Mouse (Mus musculus) MEL (cell line): ENCODE data around the gene Chst15. TPM values are rescaled to one million over a fixed set of nuclear protein-coding genes. Genes with fewer than 3 reads are reported as not detected.

Experiments
- DNase-seq: peaks from one replicate; pipeline ENCODE4 v3.0.0; 2011; ENCODE audit warnings: low read depth, low spot score
- H3K27ac ChIP-seq: 2 replicates; pipeline ENCODE4 v1.5.1; 2012; ENCODE audit warnings: low read depth, mild to moderate bottlenecking, control low read depth, low read length, moderate library complexity; ENCODE audit not compliant: control insufficient read depth
- H3K27me3 ChIP-seq, 2 experiments: fragments of 150-350 bp in 1 of 2; sonication (generic) in 1 of 2; 2 replicates each; pipeline ENCODE4 v1.6.1; 2012; ENCODE audit warnings: low read length in 2 of 2, mild to moderate bottlenecking in 2 of 2, improper control_type of control experiment in 1 of 2, moderate library complexity in 1 of 2; ENCODE audit not compliant: insufficient read depth in 2 of 2, control insufficient read depth in 1 of 2
- H3K36me3 ChIP-seq, 2 experiments: 2 replicates each; pipeline ENCODE4 v1.6.1; 2012 to 2014; ENCODE audit warnings: low read length in 2 of 2, improper control_type of control experiment in 1 of 2, inconsistent platforms in 1 of 2, mild to moderate bottlenecking in 1 of 2; ENCODE audit not compliant: insufficient read depth in 2 of 2, control insufficient read depth in 1 of 2
- H3K4me1 ChIP-seq, 2 experiments: fragments of 150-350 bp in 1 of 2; sonication (generic) in 1 of 2; 2 replicates each; pipeline ENCODE4 v1.6.1; 2012; ENCODE audit warnings: low read length in 2 of 2, improper control_type of control experiment in 1 of 2, mild to moderate bottlenecking in 1 of 2; ENCODE audit not compliant: insufficient read depth in 2 of 2, control insufficient read depth in 1 of 2
- H3K4me3 ChIP-seq, 2 experiments: fragments of 150-350 bp in 1 of 2; sonication (generic) in 1 of 2; 2 replicates each; pipeline ENCODE4 v1.5.1; 2012; ENCODE audit warnings: low read depth in 2 of 2, low read length in 2 of 2, mild to moderate bottlenecking in 2 of 2, moderate library complexity in 2 of 2, control low read depth in 1 of 2, improper control_type of control experiment in 1 of 2; ENCODE audit not compliant: control insufficient read depth in 1 of 2, insufficient read depth in 1 of 2
- H3K79me2 ChIP-seq: 2 replicates; pipeline ENCODE4 v1.6.1; 2012; ENCODE audit warnings: mild to moderate bottlenecking, low read length, moderate library complexity; ENCODE audit not compliant: control insufficient read depth, poor library complexity, insufficient read depth
- H3K9ac ChIP-seq: 2 replicates; pipeline ENCODE4 v1.6.1; 2012; ENCODE audit warnings: low read depth, mild to moderate bottlenecking, control low read depth, low read length, moderate library complexity; ENCODE audit not compliant: control insufficient read depth, poor library complexity, severe bottlenecking
- H3K9me3 ChIP-seq: fragments of 150-350 bp; sonication (generic); replicated peaks from 2 replicates; pipeline ENCODE4 v1.6.1; 2012; ENCODE audit warnings: mild to moderate bottlenecking, low read length, improper control_type of control experiment, moderate library complexity; ENCODE audit not compliant: insufficient read depth
- E2F4 ChIP-seq: IDR thresholded peaks from 2 replicates; pipeline ENCODE4 v1.6.1; 2011; ENCODE audit warnings: low read depth, low read length, improper control_type of control experiment, borderline replicate concordance
- ELF1 ChIP-seq: IDR thresholded peaks from 2 replicates; pipeline ENCODE4 v1.6.1; 2014; ENCODE audit warnings: low read depth, mild to moderate bottlenecking, inconsistent platforms, low read length, improper control_type of control experiment, moderate library complexity
- GATA1 ChIP-seq: IDR thresholded peaks from 2 replicates; pipeline ENCODE4 v1.6.1; 2011; ENCODE audit warnings: low read depth, low read length, improper control_type of control experiment
- HCFC1 ChIP-seq: IDR thresholded peaks from 2 replicates; pipeline ENCODE4 v1.6.1; 2012; ENCODE audit warnings: low read depth, mild to moderate bottlenecking, inconsistent platforms, low read length, improper control_type of control experiment, moderate library complexity
- MAX ChIP-seq: IDR thresholded peaks from 2 replicates; pipeline ENCODE4 v1.6.1; 2011; ENCODE audit warnings: low read length, improper control_type of control experiment
- MAZ ChIP-seq: IDR thresholded peaks from 2 replicates; pipeline ENCODE4 v1.6.1; 2012; ENCODE audit warnings: low read depth, mild to moderate bottlenecking, inconsistent platforms, low read length, improper control_type of control experiment
- MEF2A ChIP-seq: IDR thresholded peaks from 2 replicates; pipeline ENCODE4 v1.6.1; 2014; ENCODE audit warnings: low read depth, mild to moderate bottlenecking, inconsistent platforms, low read length, improper control_type of control experiment; ENCODE audit not compliant: poor library complexity, insufficient replicate concordance, severe bottlenecking; ENCODE audit errors: extremely low read depth
- MXI1 ChIP-seq: IDR thresholded peaks from 2 replicates; pipeline ENCODE4 v1.6.1; 2011; ENCODE audit warnings: mild to moderate bottlenecking, low read depth, low read length, improper control_type of control experiment
- MYB ChIP-seq: IDR thresholded peaks from 2 replicates; pipeline ENCODE4 v1.6.1; 2011; ENCODE audit warnings: mild to moderate bottlenecking, low read depth, low read length, improper control_type of control experiment
- NELFE ChIP-seq: IDR thresholded peaks from 2 replicates; pipeline ENCODE4 v1.6.1; 2011; ENCODE audit warnings: low read depth, low read length, improper control_type of control experiment
- NRF1 ChIP-seq: IDR thresholded peaks from 2 replicates; pipeline ENCODE4 v1.6.1; 2014; ENCODE audit warnings: low read depth, mild to moderate bottlenecking, inconsistent platforms, low read length, improper control_type of control experiment, moderate library complexity; ENCODE audit not compliant: poor library complexity, insufficient read depth, severe bottlenecking
- POLR2A ChIP-seq, 2 experiments: IDR thresholded peaks; 2 replicates each; pipeline ENCODE4 v1.6.1; 2011 to 2012; ENCODE audit warnings: low read length in 2 of 2, mild to moderate bottlenecking in 2 of 2, control low read depth in 1 of 2, improper control_type of control experiment in 1 of 2, low read depth in 1 of 2, moderate library complexity in 1 of 2; ENCODE audit not compliant: control insufficient read depth in 1 of 2, insufficient read depth in 1 of 2, poor library complexity in 1 of 2
- POLR2AphosphoS2 ChIP-seq: IDR thresholded peaks from 2 replicates; pipeline ENCODE4 v1.6.1; 2011; ENCODE audit warnings: low read length, improper control_type of control experiment
- POLR2AphosphoS5 ChIP-seq: IDR thresholded peaks from 2 replicates; pipeline ENCODE4 v1.6.1; 2012; ENCODE audit warnings: low read depth, borderline replicate concordance, mild to moderate bottlenecking, inconsistent platforms, low read length, moderate library complexity, mixed read lengths
- RAD21 ChIP-seq: IDR thresholded peaks from 2 replicates; pipeline ENCODE4 v1.6.1; 2011; ENCODE audit warnings: mild to moderate bottlenecking, low read depth, low read length, improper control_type of control experiment
- SIN3A ChIP-seq: IDR thresholded peaks from 2 replicates; pipeline ENCODE4 v1.6.1; 2012; ENCODE audit warnings: low read length, improper control_type of control experiment, inconsistent platforms
- SMC3 ChIP-seq: IDR thresholded peaks from 2 replicates; pipeline ENCODE4 v1.6.1; 2011; ENCODE audit warnings: low read depth, low read length, improper control_type of control experiment
- TCF12 ChIP-seq: IDR thresholded peaks from 2 replicates; pipeline ENCODE4 v1.6.1; 2014; ENCODE audit warnings: low read depth, mild to moderate bottlenecking, inconsistent platforms, low read length, improper control_type of control experiment, moderate library complexity
- USF1 ChIP-seq: IDR thresholded peaks from 2 replicates; pipeline ENCODE4 v1.6.1; 2014; ENCODE audit warnings: low read depth, mild to moderate bottlenecking, inconsistent platforms, low read length, improper control_type of control experiment, moderate library complexity
- ZC3H11A ChIP-seq: IDR thresholded peaks from 2 replicates; pipeline ENCODE4 v1.6.1; 2012; ENCODE audit warnings: low read depth, mild to moderate bottlenecking, inconsistent platforms, low read length, improper control_type of control experiment
- ZKSCAN1 ChIP-seq: IDR thresholded peaks from 2 replicates; pipeline ENCODE4 v1.6.1; 2012; ENCODE audit warnings: low read depth, mild to moderate bottlenecking, inconsistent platforms, low read length, improper control_type of control experiment, moderate library complexity
- polyA plus RNA-seq, 2 experiments: library from polyadenylated mRNA; stranded (reverse) in 1 of 2; unstranded in 1 of 2; fragments of >175 nt in 1 of 2; fragments of >200 nt in 1 of 2; gene quantifications; 2 replicates each; pipeline versions ENCODE4 v1.2.1 to v1.2.4; 2012; ENCODE audit warnings: low replicate concordance in 2 of 2, low read depth in 1 of 2; ENCODE audit not compliant: insufficient read length in 2 of 2, insufficient read depth in 1 of 2, missing spikeins in 1 of 2
- total RNA-seq: library from RNA; depleted of rRNA; stranded (reverse); fragments of 300-350 nt; gene quantifications from 2 replicates; pipeline ENCODE4 v1.2.3, GENCODE M21; 2012

The Chst15 gene
- total and polyA plus RNA-seq, 3 experiments = 14.9 to 18.1 TPM; not detected in 1

DNA sequence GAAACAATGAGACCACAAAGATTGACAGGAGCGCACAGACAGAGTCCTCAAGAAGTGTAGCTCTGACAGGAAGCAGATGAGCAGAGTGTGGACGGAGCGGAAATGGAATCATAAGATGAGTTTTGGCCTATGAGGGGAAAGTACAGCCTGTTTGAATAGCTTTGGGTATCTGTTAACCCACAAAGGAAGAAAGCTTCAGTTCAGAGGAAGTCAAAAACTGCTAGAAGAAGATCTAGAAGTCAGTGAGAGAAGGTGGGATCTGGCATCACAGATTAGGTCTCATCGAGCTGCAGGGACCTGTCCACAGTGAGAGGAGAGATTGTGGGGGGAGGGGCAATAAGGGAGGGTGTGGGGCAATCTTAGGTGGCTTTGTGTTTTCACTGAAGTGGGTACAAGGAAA is 18.3 kb upstream of the Chst15 start (continued):
- TF ChIP-seq NRF1 (no peak), POLR2AphosphoS2 (no peak), GATA1 (0 out of 2 replicates have a peak, but pooled peaks have one; percentile 4), E2F4 (no peak), NELFE (no peak), ZC3H11A (no peak), POLR2A (IDR thresholded peaks at IDR 0.05; ENCODE audit: control insufficient read depth in 1 of 2, insufficient read depth in 1 of 2, low read depth in 1 of 2, low read length in 2 of 2, poor library complexity in 1 of 2) (no peak), HCFC1 (no peak), ELF1 (0 out of 2 replicates have a peak, but pooled peaks have one; percentile 32), SIN3A (peak; percentile 26; the same call in 1 of the 2 replicates)

DNA sequence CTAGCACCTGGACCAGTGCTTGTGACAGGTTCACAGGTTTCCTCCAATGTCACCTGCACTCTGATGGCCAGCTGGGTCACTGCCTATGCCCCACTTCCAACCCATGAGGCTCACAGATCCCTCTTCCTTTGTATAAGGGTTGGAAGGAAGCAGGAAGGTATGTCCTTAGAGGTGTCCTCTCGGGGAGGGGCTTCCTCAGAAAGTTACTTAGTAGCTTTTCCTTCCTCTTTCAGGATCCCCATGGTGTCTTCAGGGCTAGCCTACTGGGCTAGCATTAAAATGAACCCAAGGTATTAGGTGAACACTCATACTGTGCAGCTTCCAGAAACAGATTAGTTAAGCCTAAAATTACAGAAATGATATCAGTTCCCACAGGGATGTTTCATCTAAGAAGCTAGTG is 16.1 kb upstream of the Chst15 start:
- Histone ChIP-seq H3K9ac (no peak overlapping the region), H3K4me1 (peaks cover 28 to 46% of the 10 kb centered on the region in 2 experiments), H3K27me3 (no peaks in the 10 kb centered on the region), H3K9me3 (no peaks in the 10 kb centered on the region), H3K79me2 (no peaks in the 10 kb centered on the region), H3K36me3 (peaks cover 0 to 26% of the 10 kb centered on the region in 2 experiments; a peak in 2 of 4 replicates), H3K4me3 (no peak overlapping the region)
- TF ChIP-seq MAX (no peak), NRF1 (no peak), RAD21 (no peak), ZKSCAN1 (no peak), SMC3 (no peak)
- TF ChIP-seq, all 39 proteins: peak for 0
- DNase-seq = peak; percentile 38
- H3K27ac ChIP-seq = no peak overlapping the region

DNA sequence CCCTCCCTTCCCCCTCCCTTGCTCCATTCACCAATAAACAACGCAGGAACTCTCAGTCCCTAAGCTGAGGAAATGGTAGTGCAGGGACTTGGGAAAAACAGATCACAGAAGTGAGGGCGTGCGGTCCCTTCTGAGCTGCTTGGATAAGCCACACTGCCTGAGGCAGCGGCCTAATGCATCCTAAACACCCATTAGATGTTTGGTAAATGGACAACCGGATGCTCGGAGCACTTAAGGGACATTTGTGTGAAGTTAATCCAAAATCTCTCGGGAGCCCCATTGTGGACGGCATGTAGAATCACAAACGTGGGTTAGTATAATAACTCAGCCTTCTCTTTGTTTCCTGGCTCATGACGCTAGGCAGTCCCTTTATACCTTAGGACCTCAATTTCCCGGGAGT is 15.1 kb upstream of the Chst15 start:
- no peak for DNase-seq
- H3K4me1 ChIP-seq = peaks cover 25 to 42% of the 10 kb centered on the region in 2 experiments
- H3K36me3 ChIP-seq = peaks cover 0 to 25% of the 10 kb centered on the region in 2 experiments; a peak in 2 of 4 replicates
- no peak overlapping the region for H3K4me3 ChIP-seq
- no peaks in the 10 kb centered on the region for H3K27me3 ChIP-seq
- H3K9ac ChIP-seq = no peak overlapping the region
- no peaks in the 10 kb centered on the region for H3K79me2 ChIP-seq
- H3K27ac ChIP-seq = no peak overlapping the region
- TF ChIP-seq MYB (no peak), MXI1 (no peak), TCF12 (no peak), MEF2A (no peak), POLR2AphosphoS5 (no peak), MAZ (no peak), USF1 (no peak), NRF1 (no peak), POLR2A (IDR thresholded peaks at IDR 0.05; ENCODE audit: control insufficient read depth in 1 of 2, insufficient read depth in 1 of 2, low read depth in 1 of 2, low read length in 2 of 2, poor library complexity in 1 of 2) (no peak)
- H3K9me3 ChIP-seq = no peaks in the 10 kb centered on the region
